Mouse (Mus musculus) hindbrain, postnatal 0 days (tissue): ENCODE results near the gene Rgs19. TPM values are rescaled to one million over a fixed set of nuclear protein-coding genes. Genes with fewer than 3 reads are reported as not detected.

ENCODE experiments used
- ATAC-seq: fragments of 200-750 bp; cut with Nextera tagmentation; 2 replicates; pipeline ENCODE4 v1.8.0; 2017; ENCODE audit warnings: mild to moderate bottlenecking, moderate TSS enrichment, moderate library complexity
- DNase-seq: peaks from one replicate; pipeline ENCODE4 v3.0.0-alpha.2; 2015; ENCODE audit warnings: low spot score
- H3K27ac ChIP-seq: fragments of 300-500 bp; sonication (generic); 2 replicates; pipeline ENCODE4 v1.5.1; 2014; ENCODE audit warnings: mild to moderate bottlenecking
- H3K27me3 ChIP-seq: fragments of 300-500 bp; sonication (generic); 2 replicates; pipeline ENCODE4 v1.6.1; 2014; ENCODE audit warnings: low read length, mixed read lengths; ENCODE audit not compliant: insufficient read depth
- H3K36me3 ChIP-seq: fragments of 300-500 bp; sonication (generic); 2 replicates; pipeline ENCODE4 v1.6.1; 2014; ENCODE audit warnings: low read length, mixed read lengths; ENCODE audit not compliant: insufficient read depth
- H3K4me1 ChIP-seq: fragments of 300-500 bp; sonication (generic); 2 replicates; pipeline ENCODE4 v1.6.1; 2014; ENCODE audit warnings: antibody characterized with exemption, low read length, mixed read lengths; ENCODE audit not compliant: insufficient read depth
- H3K4me2 ChIP-seq: fragments of 300-500 bp; sonication (generic); 2 replicates; pipeline ENCODE4 v1.6.1; 2014; ENCODE audit warnings: low read depth, mild to moderate bottlenecking, low read length, moderate library complexity, mixed read lengths
- H3K4me3 ChIP-seq: fragments of 300-500 bp; sonication (generic); 2 replicates; pipeline ENCODE4 v1.5.1; 2014; ENCODE audit warnings: low read length
- H3K9ac ChIP-seq: fragments of 300-500 bp; sonication (generic); replicated peaks from 2 replicates; pipeline ENCODE4 v1.6.1; 2014; ENCODE audit warnings: mild to moderate bottlenecking, low read length, moderate library complexity, mixed read lengths
- H3K9me3 ChIP-seq: fragments of 300-500 bp; sonication (generic); 2 replicates; pipeline ENCODE4 v1.6.1; 2016; ENCODE audit warnings: low read length, mixed read lengths
- CTCF ChIP-seq: IDR thresholded peaks from 2 replicates; pipeline ENCODE4 v1.5.1; 2016; ENCODE audit warnings: antibody characterized with exemption, control low read depth, low read depth
- WGBS: fragments of 180-500 bp; shearing (Covaris S2); extraction: QIAGEN DNeasy Blood & Tissue Kit; methylation state at CpG from one replicate; pipeline ENCODE4 v1.1.7; 2014; 5-methylcytosine and 5-hydroxymethylcytosine counted together
- polyA plus RNA-seq: library from polyadenylated mRNA; unstranded; fragments of >200 nt; fragmentation: Nextera tagmentation; extraction: Ambion mirVana; gene quantifications from 2 replicates; pipeline ENCODE4 v1.2.1, GENCODE M21; 2015
- total RNA-seq: library from RNA; depleted of rRNA; stranded (reverse); fragments of >200 nt; gene quantifications from 2 replicates; pipeline ENCODE4 v1.2.3, GENCODE M21; 2014

Rgs19 gene
- total and polyA plus RNA-seq, 2 experiments from 2014 or later = 56.8 to 57.9 TPM

GRCm38 (mm10) chr2:181695776-181696175 lies 2.0 kb upstream of the Rgs19 start:
- WGBS = 64% methylated on average over 1 of the region's 1 CpGs
- Histone ChIP-seq H3K4me1 (no peaks in the 10 kb centered on the region; the same call in 1 of the 2 replicates), H3K4me3 (no peak overlapping the region), H3K36me3 (no peaks in the 10 kb centered on the region), H3K4me2 (no peak overlapping the region), H3K27me3 (no peaks in the 10 kb centered on the region), H3K9ac (no peak overlapping the region), H3K9me3 (no peaks in the 10 kb centered on the region), H3K27ac (no peak overlapping the region)
- no peak for ATAC-seq
- no peak for TF ChIP-seq CTCF
- DNase-seq = no peak

DNA sequence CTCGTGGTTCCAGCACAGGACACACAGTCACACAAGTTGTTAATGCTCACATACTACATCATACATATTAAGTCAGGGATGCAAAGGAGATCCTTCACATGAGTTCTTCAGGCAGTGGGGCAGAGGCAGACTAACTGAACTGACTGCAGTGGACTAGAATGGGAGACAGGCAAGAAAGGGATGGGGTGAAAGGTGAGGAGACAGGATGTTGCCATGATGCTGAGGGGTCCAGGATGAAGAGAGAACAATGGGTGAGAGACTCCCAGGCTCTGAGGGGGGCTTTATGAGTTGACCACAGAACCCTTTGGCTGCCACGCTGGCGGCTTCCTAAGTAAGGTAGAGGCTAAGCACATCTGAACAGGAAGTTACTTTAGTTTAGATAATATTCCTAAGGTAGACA lies 804 bp upstream of the Rgs19 start:
- 84% methylated on average over 3 of the region's 3 CpGs for WGBS
- DNase-seq = no peak
- H3K4me3 ChIP-seq = no peak overlapping the region
- no peak for TF ChIP-seq CTCF
- ATAC-seq = no peak
- H3K27me3 ChIP-seq = no peaks in the 10 kb centered on the region
- H3K4me1 ChIP-seq = no peaks in the 10 kb centered on the region; the same call in 1 of the 2 replicates
- H3K27ac ChIP-seq = no peak overlapping the region
- no peaks in the 10 kb centered on the region for H3K9me3 ChIP-seq
- H3K4me2 ChIP-seq = peak overlapping the region; percentile 97; the same call in 1 of the 2 replicates
- no peak overlapping the region for H3K9ac ChIP-seq
- peaks cover 1% of the 10 kb centered on the region; the same call in 1 of the 2 replicates for H3K36me3 ChIP-seq

DNA sequence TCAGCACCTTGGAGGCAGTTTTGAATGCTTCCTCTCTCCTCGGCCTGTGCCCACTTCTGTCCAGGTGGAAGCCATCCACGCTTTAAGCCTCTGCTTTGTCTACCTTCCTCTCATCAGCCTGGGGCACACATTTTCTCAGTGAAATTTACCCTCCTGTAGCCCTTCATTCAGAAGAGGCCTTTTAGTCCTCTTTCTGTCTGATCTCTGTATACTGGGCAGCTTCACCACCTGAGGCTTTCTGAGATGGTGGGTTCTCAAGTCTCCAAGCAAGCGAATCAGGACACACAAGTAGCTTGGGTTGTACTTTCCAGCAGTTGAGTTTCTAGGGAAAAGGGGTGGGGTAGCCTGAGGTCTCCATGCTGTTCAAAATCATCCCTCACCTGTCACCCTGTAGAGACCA lies 1.5 kb downstream of the Rgs19 start:
- no peaks in the 10 kb centered on the region; the same call in 1 of the 2 replicates for H3K4me1 ChIP-seq
- no peak overlapping the region for H3K4me3 ChIP-seq
- TF ChIP-seq CTCF = no peak
- no peak overlapping the region for H3K27ac ChIP-seq
- no peaks in the 10 kb centered on the region for H3K9me3 ChIP-seq
- peak overlapping the region; percentile 97 for H3K4me2 ChIP-seq
- no peak for ATAC-seq
- H3K36me3 ChIP-seq = peaks cover 23% of the 10 kb centered on the region
- no peaks in the 10 kb centered on the region for H3K27me3 ChIP-seq
- 92% methylated on average over 3 of the region's 3 CpGs for WGBS
- no peak for DNase-seq
- no peak overlapping the region for H3K9ac ChIP-seq

DNA sequence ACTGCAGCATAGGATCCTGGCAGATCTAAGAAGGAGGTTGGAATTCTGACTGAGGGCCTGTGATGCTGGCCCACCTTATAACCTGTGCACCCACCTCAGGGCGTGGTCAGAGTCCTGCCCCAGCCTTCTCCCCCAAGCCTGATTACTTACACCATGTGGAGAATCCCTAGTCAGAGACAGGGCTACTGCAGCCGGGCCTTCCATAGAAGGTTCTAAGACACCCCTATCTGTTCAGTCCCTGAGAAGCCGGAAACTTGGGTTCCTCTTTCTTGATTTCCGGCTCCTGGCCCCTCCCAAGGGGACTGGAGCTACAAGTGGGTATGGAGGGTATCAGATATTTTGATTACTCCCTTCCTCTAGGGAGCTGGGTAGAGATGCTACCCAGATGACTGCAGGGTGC lies 2.2 kb downstream of the Rgs19 start:
- no peaks in the 10 kb centered on the region for H3K9me3 ChIP-seq
- no peak for DNase-seq
- ATAC-seq = no peak
- peaks cover 30% of the 10 kb centered on the region for H3K36me3 ChIP-seq
- H3K4me3 ChIP-seq = no peak overlapping the region
- no peaks in the 10 kb centered on the region; the same call in 1 of the 2 replicates for H3K4me1 ChIP-seq
- no peak overlapping the region for H3K9ac ChIP-seq
- H3K27ac ChIP-seq = no peak overlapping the region
- WGBS = 88% methylated on average over 4 of the region's 4 CpGs
- TF ChIP-seq CTCF = no peak
- H3K27me3 ChIP-seq = no peaks in the 10 kb centered on the region
- H3K4me2 ChIP-seq = no peak overlapping the region

- H3K27me3 ChIP-seq = no peaks in the 10 kb centered on the region
- H3K9ac ChIP-seq = no peak overlapping the region
- peaks cover 35% of the 10 kb centered on the region for H3K36me3 ChIP-seq
- DNase-seq (no peak), ATAC-seq (no peak)
- H3K4me1 ChIP-seq = no peaks in the 10 kb centered on the region; the same call in 1 of the 2 replicates
- no peak overlapping the region for H3K27ac ChIP-seq
- no peak overlapping the region for H3K4me2 ChIP-seq
- H3K9me3 ChIP-seq = no peaks in the 10 kb centered on the region
- no peak overlapping the region for H3K4me3 ChIP-seq
- TF ChIP-seq CTCF = no peak
- 87% methylated on average over 6 of the region's 6 CpGs for WGBS
These were observed 2.7 kb downstream of the Rgs19 start for GRCm38 (mm10) chr2:181691083-181691482.

DNA sequence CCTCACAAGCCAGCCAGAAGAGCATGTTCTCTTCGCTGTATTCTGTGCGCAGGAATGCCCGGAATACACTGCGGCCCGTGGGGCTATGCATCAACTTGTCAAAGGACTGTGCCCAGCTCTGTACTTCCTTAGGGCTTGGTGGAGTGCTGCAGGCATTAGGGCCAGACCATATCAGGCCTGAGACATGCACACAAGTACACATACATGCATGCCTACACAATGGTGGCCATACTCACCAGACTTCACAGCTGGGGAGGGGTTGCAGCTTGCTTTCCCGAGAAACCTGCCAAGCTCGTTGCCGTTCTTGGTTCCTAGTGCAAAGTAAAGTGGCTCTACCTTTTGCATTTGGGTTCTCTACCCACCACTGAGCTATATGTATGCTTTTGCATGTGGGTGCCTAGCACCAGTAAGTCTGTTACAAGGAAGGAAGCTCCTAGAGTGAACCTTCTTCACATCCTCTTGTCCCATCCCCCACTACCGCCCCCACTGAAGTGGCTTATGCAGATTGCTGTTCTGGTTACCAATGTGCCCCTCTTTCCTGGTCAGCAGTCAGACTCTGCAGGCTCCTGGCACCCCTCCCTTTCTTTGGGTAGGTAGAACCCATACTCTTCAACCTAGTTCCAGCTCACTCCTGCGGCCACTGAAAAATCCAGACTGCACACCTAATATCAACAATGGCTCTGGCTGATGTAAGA lies 4.2 kb downstream of the Rgs19 start:
- no peaks in the 10 kb centered on the region for H3K27me3 ChIP-seq
- 89% methylated on average over 10 of the region's 10 CpGs for WGBS
- no peak overlapping the region for H3K4me2 ChIP-seq
- no peak for TF ChIP-seq CTCF
- H3K4me3 ChIP-seq = no peak overlapping the region
- H3K4me1 ChIP-seq = no peaks in the 10 kb centered on the region; the same call in 1 of the 2 replicates
- peaks cover 39% of the 10 kb centered on the region for H3K36me3 ChIP-seq
- DNase-seq = no peak
- H3K9me3 ChIP-seq = no peaks in the 10 kb centered on the region
- H3K27ac ChIP-seq = no peak overlapping the region
- ATAC-seq = no peak
- H3K9ac ChIP-seq = no peak overlapping the region

GRCm38 (mm10) chr2:181687586-181687985 lies 6.2 kb downstream of the Rgs19 start:
- H3K4me1 ChIP-seq = no peaks in the 10 kb centered on the region
- H3K27me3 ChIP-seq = no peaks in the 10 kb centered on the region
- H3K36me3 ChIP-seq = peaks cover 39% of the 10 kb centered on the region
- no peaks in the 10 kb centered on the region for H3K9me3 ChIP-seq
- no peak overlapping the region for H3K27ac ChIP-seq
- ATAC-seq (no peak), DNase-seq (no peak)
- H3K4me3 ChIP-seq = no peak overlapping the region
- H3K4me2 ChIP-seq = no peak overlapping the region
- 93% methylated on average over 8 of the region's 8 CpGs for WGBS
- H3K9ac ChIP-seq = no peak overlapping the region
- TF ChIP-seq CTCF = no peak
